Mouse (Mus musculus): ENCODE data around the gene Ube2ql1.

GRCm38 (mm10) chr13:69703505-69703904 lies 36.2 kb downstream of the Ube2ql1 start:
- TF ChIP-seq CTCF (IDR thresholded peaks at IDR 0.05; ENCODE audit: low read depth, low read length) (no peak), POLR2A (IDR thresholded peaks at IDR 0.05; ENCODE audit: extremely low read depth, insufficient read depth, low read length) (no peak)

Data from liver, adult 2 months (tissue).